Mouse (Mus musculus): ENCODE results near the gene Ttc17.
A peak's percentile ranks its signal among the peaks of the same experiment; 100 is the strongest.

Gene Ttc17

DNA sequence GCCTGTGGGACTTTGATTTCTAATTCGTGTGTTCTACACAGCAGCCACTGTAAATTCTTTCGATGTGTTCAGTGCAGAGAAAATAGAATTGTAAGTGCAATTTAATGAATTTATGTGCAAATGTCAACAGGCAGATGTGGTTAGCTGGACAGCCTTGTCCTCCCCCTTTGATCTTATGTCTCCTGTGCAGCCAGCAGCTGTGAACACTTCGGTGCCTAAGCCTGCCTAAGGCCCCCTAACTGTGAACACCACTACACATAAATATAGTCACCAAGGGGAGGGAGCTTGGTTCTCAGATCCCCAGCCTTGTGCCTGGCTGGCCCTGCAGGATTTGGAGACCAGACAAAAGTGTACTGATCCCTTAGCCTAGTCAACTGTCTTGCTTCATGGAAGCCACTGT, 109.0 kb downstream of the Ttc17 start:
- DNase-seq (ENCODE audit: low read depth, low spot score), result no peak

DNA sequence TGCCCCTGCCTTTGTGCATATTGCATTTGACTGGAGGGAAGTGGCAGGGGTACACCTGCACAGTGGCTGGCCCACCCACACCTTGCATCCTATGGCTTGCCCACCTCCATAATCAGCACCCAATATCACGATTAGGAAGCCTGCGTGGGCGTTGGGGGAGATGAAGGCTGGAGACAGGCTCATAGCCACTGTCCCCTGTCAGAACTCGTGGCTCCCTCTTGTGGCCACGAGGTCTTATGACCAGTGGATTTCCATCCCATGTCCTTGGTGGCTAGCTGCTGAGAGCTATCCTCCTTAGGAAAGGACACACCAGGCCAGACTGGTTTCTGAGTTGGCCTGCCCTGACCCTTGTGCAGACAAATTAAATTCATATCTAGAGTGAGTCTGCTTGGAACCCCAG, 116.0 kb downstream of the Ttc17 start:
- peak; percentile 72 for DNase-seq (ENCODE audit: low read depth, low spot score)

DNA sequence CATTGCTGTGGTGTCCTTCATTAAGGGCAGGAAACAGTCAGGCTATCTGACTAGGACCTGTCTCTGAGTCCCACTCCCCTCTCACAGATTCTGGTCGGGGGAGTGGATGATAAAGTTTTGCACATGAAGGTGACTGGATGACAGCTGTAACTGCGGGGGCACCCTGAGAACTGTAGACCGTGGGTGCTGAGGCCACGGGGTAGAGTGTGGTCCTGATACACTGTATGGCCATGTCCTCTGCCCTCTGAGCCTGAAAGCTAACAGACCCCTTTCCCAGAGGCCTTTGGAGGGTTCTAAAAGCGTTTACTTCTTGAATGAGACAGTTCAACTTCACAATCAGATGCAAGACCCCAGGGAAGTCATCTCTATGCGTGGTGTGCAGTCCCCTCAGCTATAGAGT, 116.8 kb downstream of the Ttc17 start:
- DNase-seq (ENCODE audit: low read depth, low spot score), result no peak

DNA sequence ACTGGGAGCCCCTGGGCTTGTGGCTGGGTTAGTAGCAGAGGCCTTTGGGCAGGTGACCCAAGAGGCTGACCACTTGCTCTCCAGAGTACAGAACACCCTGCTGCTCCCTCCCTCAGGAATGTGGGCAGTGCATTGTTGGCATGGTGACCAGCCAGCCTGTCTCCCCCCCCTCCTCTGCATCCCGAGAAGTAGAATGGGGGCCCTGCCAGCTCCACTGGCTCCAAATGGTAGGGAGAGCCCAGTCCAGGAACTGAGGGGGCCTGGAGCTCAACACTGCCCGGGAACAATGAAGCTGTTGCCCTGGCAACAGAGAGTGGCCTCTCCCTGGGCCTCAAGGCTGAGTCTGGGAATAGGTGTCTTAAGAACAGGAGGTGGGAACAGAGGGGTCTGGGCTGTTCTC, 117.3 kb downstream of the Ttc17 start:
- no peak for DNase-seq (ENCODE audit: low read depth, low spot score)

DNA sequence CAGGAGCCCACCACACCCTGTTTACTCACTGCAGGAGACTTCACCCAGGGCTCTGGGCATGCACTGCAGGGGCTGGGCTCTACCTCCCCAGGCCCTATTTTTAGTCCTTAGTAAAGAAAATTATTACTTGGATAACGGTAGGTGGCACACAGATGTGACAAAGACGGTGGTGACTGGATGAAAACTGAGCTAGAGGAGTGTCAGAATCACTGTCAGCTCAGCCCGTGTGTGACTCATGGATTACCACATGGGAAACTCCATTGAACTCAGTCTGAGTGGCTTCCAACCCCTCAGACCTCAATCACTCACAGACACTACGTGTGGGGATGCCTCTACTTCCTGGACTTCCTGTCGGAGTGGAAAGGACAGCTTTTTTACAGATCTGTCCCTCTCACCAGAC, 118.4 kb downstream of the Ttc17 start:
- no peak for DNase-seq (ENCODE audit: low read depth, low spot score)

DNA sequence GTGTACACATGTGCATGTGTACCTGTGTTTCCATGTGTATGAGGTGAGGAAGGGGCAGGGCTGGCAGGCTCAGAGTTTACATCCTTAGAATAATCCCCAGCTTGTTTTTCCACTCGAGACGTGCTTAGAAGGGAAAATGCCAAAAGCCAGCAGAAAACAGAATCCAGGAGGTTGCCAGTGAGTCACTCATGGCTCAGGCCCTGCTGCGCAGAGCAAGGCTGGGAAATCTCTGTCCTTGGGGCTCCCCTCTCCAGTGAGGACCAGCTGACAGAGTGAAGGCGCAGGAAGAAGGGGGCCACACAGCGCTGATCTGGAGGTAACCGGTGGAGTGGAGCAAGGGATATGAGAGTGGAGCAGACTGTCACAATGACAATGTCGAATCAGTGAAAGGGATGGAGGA, 119.1 kb downstream of the Ttc17 start:
- no peak for DNase-seq (ENCODE audit: low read depth, low spot score)

DNA sequence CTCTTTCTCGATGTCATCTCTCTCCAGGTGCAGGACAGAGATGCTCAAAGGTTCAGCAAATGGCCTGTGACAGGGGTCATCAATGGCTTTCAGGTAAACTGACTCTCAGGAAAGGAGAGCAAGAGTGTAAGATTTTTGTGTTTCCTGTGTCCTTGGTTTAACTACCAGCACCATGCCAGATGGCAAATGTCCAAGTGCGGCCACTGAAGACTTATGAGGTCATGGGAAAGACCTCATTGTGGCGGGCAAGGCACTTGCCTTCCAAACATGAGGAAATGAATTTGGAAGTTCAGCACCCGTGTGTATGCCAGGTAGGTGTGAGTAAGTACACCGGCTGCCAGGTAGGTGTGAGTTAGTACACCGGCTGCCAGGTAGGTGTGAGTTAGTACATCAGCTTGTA, 123.0 kb downstream of the Ttc17 start:
- DNase-seq (ENCODE audit: low read depth, low spot score), result no peak

DNA sequence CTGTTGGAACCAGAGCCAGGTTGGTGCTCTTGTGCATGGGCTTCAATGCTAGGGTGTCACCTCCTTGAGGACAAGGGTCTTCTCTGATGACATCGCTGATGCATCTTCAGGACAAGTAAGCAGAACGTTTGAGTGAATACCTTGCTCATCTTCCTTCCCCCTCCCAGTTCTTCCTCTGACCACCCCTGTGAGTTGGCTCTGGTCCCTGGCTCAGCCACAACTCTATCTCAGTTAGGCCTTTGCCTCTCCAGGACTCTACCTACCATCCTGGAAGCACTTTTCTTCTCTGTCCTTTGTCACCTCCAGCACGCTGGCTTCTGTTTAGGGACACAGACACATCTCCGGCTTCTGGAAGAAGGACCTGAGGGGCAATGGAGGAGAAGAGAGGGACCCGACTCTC, 126.9 kb downstream of the Ttc17 start:
- DNase-seq (ENCODE audit: low read depth, low spot score), result no peak

DNA sequence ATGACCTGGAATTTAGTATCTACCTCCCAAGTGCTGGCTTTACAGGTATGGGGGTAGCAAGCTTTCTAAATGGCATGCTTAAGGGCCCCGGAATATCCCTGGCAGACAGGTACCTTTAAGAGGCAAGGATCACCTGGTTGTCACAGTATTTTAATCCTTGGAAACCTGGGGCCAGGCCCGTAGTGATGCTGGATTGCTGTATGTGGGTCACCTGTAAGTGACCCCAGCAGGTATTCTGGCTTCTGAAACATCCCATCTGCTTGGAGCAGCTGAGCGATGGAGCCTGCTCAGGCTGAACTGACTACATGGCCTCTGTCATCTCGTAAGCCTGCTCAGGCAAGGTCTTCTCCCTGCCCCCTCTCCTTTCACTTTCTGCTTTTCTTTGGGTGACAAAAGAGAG, 130.4 kb downstream of the Ttc17 start:
- DNase-seq (ENCODE audit: low read depth, low spot score), result no peak

DNA sequence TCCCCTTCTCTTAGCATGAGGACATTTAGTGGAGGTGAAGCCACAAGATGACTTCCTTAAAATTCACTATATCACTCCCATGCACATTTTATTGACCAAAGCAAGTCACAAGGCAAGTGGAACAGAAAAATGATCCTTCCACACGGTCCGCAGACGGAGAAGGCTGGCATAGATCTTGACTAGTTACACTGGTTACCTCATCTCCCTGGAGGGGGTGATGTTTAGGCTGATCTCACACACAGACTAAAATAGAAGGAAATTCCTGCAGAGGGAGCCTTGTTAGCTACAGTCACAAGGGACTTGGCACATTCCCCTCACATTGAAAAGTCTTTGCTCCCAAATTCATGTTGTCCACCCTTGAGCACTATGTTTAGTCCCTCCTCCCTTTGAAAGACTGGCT, 130.8 kb downstream of the Ttc17 start:
- DNase-seq (ENCODE audit: low read depth, low spot score), result no peak

DNA sequence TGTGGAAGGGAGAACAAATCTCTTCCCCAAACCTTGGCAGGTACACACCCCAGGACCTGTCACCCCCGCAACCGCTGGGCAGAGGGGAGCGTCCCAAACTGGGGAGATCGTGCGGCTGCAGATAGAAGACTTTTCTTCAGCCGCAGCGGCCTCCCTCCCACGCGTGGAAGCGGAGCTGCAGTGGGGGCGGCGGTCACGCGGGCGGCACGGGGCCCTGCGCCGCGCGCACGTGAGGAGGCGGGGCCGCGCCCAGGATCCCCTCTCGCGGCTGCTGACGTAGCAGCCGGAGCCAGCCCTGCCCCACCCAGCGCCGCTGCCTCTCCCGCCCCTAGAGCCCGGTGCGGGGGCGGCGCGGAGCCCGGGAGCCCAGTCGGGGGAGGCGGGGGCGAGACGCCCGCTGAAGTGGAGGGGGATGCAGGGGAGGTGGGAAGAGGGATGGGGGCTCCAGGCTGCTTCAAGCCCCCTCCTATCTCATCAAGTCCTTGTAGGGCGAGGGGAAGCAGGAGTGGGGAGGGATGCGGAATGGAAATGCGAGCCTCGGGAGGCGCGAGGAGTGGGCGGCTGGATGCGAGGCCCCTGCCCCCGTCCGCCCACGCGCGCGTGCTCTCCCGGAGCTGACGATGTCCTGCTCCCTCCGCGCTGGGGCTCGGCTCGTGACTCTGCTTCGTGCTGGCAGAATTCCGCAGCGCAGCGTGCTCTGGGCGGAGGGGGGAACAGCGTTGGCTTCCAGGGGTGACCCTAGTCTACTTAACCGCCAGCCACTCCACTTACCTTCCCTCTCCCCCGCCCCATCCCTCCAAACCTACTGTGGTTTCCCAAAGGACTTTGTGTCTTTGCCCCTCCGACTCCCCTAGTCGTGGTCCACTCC, 133.1 kb downstream of the Ttc17 start:
- peak; percentile 68 for DNase-seq (ENCODE audit: low read depth, low spot score)

DNA sequence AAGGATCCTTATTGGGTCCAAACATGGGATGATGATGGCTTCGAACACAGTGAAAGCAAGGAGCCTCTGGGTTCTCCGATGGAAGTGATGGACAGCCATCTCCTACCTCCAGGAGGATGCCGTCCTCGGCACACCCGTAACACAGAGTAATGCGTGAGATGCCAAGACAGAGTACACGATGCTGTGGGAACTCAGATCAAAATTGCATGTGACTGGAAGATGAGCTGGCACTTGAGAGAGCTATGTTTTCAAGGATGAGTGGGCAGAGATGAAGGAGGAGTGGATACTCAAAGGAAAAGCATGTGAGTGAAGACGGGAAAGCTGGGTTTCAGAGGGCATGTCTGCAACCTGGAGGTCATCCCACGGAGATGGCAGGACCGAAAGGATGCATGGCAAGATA, 135.3 kb downstream of the Ttc17 start:
- no peak for DNase-seq (ENCODE audit: low read depth, low spot score)

DNA sequence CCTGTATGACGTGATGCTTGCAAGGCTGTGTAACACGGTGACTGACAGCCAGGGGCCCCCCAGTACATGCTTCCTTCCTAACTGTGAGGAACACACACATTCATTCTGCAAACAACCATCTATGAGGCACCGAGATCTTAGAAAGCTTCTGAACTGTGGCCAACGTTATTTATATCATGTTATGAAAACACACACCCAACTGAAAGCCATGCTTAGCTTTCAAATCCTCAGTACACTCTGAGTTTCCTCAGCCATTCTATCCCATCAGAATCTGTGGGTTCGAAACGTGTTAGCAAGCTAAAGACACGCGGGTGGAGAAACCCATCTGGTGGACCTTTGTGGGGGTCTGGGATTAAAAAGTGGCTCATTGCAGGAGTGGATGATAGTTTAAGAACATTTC, 137.7 kb downstream of the Ttc17 start:
- no peak for DNase-seq (ENCODE audit: low read depth, low spot score)

DNA sequence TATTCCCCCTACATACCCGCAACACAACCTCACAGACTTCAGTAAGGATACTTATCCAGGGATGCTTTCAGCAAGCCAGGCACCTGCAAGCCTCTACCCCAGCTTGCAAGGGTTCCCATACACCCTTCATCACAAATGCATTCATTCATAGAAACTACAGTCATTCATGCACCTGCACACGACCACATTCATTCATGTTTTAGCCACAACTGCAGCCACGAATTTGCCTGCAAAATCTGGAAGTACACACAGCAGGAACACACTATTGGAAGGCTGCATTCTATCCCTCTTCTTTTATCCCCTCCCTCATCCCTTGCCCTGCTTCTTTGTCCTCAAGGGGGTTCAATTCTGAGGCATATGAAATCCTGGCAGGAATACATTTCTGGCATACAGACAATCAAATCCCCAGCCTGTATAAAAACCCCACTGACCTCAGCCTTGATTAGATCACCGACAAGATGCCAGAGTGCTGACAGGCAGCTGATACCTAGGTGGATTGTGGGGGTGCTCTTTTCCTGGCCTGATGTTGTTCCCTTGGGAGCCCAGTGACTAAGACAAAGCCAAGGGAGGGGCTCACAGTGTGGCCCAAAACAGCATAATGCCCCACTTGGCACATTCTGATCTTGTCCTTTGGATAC, 139.2 kb downstream of the Ttc17 start:
- no peak for DNase-seq (ENCODE audit: low read depth, low spot score)

DNA sequence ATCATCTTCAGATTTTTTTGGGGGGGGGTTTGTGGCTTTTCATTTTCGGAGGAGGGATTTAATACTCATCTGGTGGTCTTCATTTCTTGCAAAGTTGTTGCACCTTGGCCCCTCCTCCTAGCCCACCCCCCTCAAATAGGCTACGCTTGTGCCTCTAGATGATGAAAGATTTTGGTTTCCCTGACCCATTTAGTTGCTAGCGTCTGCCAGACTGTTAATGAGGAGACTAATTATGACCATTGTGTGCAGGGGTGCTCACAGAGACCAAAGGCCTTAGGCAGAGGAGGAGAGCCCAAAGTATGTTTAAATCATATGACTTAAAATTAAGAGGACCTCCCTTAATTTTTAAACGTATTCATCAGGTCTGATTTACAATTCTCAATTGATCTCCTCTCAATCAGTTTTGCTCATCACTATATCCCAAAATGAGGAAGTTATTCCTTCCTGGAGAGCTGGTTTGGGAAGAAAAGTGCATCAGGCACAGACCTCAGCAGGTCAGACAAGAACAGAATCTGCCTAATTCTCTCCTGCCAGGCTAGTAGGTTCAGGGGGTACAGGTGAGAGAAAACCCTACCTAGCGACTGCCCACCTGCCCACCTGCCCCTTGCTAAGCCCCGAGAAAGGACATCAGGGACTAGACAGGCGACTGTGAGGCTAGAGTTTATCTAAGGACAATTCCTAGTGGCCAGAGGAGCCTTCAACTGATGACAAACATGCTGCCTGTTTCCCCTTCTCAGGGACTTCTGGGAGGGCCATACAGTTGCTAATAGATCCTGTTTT, 139.9 kb downstream of the Ttc17 start:
- DNase-seq (ENCODE audit: low read depth, low spot score), result no peak

DNA sequence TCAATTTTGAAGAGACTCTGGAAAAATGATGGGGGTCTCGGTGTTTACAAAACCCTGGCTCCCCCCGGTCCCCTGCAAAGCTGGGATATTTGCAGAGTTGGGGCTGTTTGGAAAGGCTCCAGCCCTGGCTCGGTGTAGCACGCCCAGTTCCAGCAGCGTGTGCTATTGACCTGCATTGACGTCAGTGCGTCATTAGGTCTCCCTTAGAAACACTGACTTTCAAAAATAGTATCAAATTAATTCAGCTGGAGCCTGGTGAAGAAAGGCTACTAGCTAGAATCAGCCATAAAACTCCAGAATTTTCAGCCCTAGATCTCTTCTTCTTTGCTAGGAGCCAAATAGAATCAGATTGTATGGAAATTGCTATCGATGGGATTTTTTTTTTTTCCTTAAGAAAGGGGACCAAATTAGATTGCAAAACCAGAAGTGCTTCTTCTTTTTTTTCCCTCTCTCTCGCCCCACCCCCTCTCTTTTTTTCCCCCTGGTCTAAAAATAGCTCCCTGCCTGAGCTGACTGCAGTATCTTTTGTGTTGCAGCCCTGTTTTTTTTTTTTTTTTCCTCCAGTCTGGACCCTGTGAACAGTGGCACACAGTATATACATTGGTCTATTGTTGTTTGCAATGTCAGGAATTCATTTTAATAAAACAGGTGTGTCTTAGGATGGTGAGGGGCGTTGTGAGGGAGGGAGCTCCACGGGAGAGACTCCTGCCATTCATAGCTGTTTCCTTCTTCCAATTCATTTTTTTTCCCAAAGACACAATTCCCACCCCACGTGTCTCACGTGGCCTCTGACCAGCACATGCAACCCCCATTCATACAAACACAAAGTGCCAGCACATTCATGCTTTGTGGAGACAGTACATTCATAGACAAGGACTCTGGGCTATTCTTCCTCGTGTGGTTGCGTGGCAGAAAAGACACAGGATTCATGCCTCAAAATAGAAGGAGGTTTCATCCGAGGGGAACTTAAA, 141.0 kb downstream of the Ttc17 start:
- no peak for DNase-seq (ENCODE audit: low read depth, low spot score)

DNA sequence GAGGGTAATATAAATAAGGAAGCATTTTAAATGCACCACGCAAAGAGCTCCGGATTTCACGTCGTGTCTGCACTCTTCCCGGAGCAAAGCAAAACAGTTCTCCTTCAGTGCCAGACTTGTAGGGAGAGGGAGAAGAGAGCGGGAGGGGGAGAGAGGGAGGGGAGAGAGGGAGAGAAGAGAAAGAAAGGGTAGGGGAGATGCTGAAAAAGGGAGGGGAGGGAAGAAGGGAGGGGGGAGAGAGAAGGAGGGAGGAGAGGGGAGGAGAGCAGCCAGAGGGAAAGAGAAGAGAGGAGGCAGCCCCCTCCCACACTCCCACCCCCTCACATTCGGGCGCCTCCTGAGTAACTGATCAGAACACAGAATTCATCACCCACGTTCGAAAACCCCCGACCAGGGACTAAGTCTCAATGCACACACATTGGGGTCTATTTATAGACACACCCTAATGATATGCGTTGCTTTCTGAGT, 141.8 kb downstream of the Ttc17 start:
- no peak for DNase-seq (ENCODE audit: low read depth, low spot score)

DNA sequence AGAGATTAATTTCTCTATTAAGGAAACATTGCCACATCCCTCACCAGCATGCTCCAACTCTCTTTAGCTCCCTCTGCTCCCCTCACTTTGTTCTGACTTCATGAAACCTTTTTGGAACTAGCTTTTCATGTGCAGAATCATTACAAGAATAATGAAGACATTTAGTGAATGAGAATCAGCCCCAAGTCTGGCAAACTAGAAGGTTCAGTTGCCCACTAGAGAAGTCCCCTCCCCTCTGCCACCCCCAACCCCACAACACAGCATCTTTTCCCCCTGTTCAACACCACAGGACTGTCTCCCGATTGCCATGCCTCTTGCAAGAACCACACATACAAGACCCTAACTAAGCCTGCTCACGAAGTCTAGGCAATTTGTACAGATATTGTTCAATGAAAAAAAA, 142.5 kb downstream of the Ttc17 start:
- DNase-seq (ENCODE audit: low read depth, low spot score), result no peak

DNA sequence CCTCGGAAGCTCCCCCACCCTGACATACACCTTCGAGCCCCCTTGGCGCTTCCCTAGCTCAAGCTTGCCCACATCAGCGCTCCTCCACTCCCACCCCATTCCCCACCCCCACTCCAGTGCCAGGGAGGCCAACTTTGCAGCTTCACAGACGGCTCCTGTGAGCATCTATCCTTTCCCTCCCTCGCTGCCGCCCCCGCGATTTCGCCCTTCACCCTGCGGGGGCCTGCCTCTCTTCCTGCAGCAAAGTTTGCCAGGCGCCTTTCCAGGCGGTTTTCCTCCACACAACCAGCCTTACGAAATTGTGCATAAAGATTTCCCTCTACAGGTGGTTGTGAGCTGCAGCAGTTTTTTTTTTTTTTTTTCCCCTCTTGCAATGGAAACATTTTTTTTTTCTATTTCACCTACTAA, 143.0 kb downstream of the Ttc17 start:
- no peak for DNase-seq (ENCODE audit: low read depth, low spot score)

DNA sequence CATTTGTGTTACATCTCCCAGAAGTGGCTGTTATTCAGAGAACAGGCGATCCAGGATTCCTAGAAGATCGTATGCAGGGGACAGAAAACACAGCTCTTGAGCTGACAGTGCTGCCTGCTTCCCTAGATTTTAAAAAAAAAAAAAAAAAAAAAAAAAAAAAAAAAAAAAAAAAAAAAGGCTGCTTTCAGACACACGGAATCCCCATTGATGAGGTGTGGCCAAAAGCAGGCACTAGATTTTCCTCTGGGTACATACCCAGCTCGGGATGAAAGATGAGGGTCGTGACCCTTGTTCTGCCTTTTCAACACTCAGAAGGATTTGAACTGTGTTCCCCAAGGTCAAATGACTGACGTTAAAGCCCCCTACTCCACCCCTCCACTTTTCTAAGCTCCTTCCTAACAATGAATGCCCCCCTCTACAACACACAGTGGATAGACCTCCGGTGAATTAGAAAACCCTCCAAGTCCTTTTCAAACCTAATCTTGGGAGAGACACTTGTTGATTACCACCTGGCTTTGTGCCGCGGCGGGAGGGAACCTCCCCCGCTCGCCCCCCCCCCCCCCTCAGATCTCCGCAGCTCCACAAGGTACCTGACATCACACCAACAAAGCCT, 143.5 kb downstream of the Ttc17 start:
- DNase-seq (ENCODE audit: low read depth, low spot score), result no peak

DNA sequence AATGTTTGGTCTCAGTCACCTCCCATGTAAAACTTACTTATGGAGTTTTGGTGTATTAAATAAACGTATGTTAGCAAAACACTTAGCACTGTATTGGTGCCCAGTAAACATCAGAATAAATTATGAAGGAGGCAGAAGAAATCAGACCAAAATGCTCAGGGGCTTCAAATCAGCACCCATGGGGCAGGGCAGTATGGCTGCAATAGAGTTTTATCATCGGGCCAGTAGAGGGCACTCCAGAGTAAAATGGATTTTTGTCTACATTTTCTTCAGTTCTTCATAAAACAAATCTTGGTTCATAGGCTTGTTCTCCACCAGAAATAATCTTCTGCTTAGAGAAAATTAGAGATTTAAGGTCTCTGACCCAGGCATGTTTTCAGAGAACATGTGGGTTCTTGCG, 152.4 kb downstream of the Ttc17 start:
- no peak for DNase-seq (ENCODE audit: low read depth, low spot score)
